Mouse (Mus musculus) T-cell, adult 2 months (primary cell): ENCODE measurements around the gene Plcb2.

Experiments
- DNase-seq: peaks from one replicate; pipeline ENCODE4 v3.0.0; 2022; ENCODE audit warnings: low spot score

Gene Plcb2

GRCm38 (mm10) chr2:118728337-118728736, at the start of gene Plcb2:
Gene Plcb2, minus strand, starts transcription at chr2:118728438.
- peak; percentile 49 for DNase-seq

GRCm38 (mm10) chr2:118776295-118776694, 48.1 kb upstream of the Plcb2 start:
- DNase-seq = no peak

GRCm38 (mm10) chr2:118775846-118776245, 47.6 kb upstream of the Plcb2 start:
- DNase-seq = no peak

GRCm38 (mm10) chr2:118775396-118775795, 47.2 kb upstream of the Plcb2 start:
- no peak for DNase-seq

GRCm38 (mm10) chr2:118774536-118774935, 46.3 kb upstream of the Plcb2 start:
- DNase-seq = no peak

GRCm38 (mm10) chr2:118772158-118772874, 44.1 kb upstream of the Plcb2 start, which contains the start of gene Phgr1:
Gene Phgr1, plus strand, starts transcription at chr2:118772769.
- DNase-seq = no peak

- DNase-seq = no peak
These were observed 38.1 kb upstream of the Plcb2 start for GRCm38 (mm10) chr2:118766041-118767033.

- no peak for DNase-seq
These were observed 36.6 kb upstream of the Plcb2 start for GRCm38 (mm10) chr2:118764875-118765274.

GRCm38 (mm10) chr2:118764094-118764831, 36.0 kb upstream of the Plcb2 start:
- peak; percentile 29 for DNase-seq

GRCm38 (mm10) chr2:118763469-118763868, 35.2 kb upstream of the Plcb2 start:
- no peak for DNase-seq

GRCm38 (mm10) chr2:118762784-118763148, 34.5 kb upstream of the Plcb2 start:
- no peak for DNase-seq

GRCm38 (mm10) chr2:118761906-118762783, 33.9 kb upstream of the Plcb2 start, which contains the start of gene Ccdc9b:
Gene Ccdc9b, minus strand, starts transcription at chr2:118762661.
- peak; percentile 47 for DNase-seq

GRCm38 (mm10) chr2:118761358-118761757, 33.1 kb upstream of the Plcb2 start:
- no peak for DNase-seq

GRCm38 (mm10) chr2:118760311-118761025, 32.2 kb upstream of the Plcb2 start:
- DNase-seq = no peak

GRCm38 (mm10) chr2:118759828-118760227, 31.6 kb upstream of the Plcb2 start:
- peak; percentile 80 for DNase-seq

GRCm38 (mm10) chr2:118756103-118756502, 27.9 kb upstream of the Plcb2 start:
- DNase-seq = no peak

- no peak for DNase-seq
These were observed 27.2 kb upstream of the Plcb2 start for GRCm38 (mm10) chr2:118755407-118755806.

- DNase-seq = no peak
These were observed 25.9 kb upstream of the Plcb2 start for GRCm38 (mm10) chr2:118754143-118754542.

- no peak for DNase-seq
These were observed 24.5 kb upstream of the Plcb2 start for GRCm38 (mm10) chr2:118752792-118753108.
